Mouse (Mus musculus): ENCODE measurements around the gene Tmem232.
"Not testable (repeated sequence)": the region's sequence is repeated elsewhere in the genome, so short reads cannot be mapped to it uniquely, and the experiment has no call there.

The Tmem232 gene

GRCm38 (mm10) chr17:65540441-65541272 lies at the start of gene Tmem232:
TSS of gene Tmem232 (minus strand) at chr17:65540782.
- DNase-seq (ENCODE audit: low read depth) = peak; percentile 44

GRCm38 (mm10) chr17:65586892-65587291 lies 46.3 kb upstream of the Tmem232 start:
- no peak for DNase-seq (ENCODE audit: low read depth)

- DNase-seq (ENCODE audit: low read depth) = no peak
These were observed 40.9 kb upstream of the Tmem232 start for GRCm38 (mm10) chr17:65581440-65581839.

GRCm38 (mm10) chr17:65579766-65580165 lies 39.2 kb upstream of the Tmem232 start:
- no peak for DNase-seq (ENCODE audit: low read depth)

- peak; percentile 71 for DNase-seq (ENCODE audit: low read depth)
These were observed 34.8 kb upstream of the Tmem232 start for GRCm38 (mm10) chr17:65575339-65575738.

- no peak for DNase-seq (ENCODE audit: low read depth)
These were observed 34.3 kb upstream of the Tmem232 start for GRCm38 (mm10) chr17:65574850-65575249.

GRCm38 (mm10) chr17:65571866-65572265 lies 31.3 kb upstream of the Tmem232 start:
- no peak for DNase-seq (ENCODE audit: low read depth)

- no peak for DNase-seq (ENCODE audit: low read depth)
These were observed 30.9 kb upstream of the Tmem232 start for GRCm38 (mm10) chr17:65571466-65571865.

GRCm38 (mm10) chr17:65564189-65564588 lies 23.6 kb upstream of the Tmem232 start:
- peak; percentile 21 for DNase-seq (ENCODE audit: low read depth)

- no peak for DNase-seq (ENCODE audit: low read depth)
These were observed 22.8 kb upstream of the Tmem232 start for GRCm38 (mm10) chr17:65563345-65563744.

GRCm38 (mm10) chr17:65562761-65563160 lies 22.2 kb upstream of the Tmem232 start:
- peak; percentile 86 for DNase-seq (ENCODE audit: low read depth)

GRCm38 (mm10) chr17:65561361-65562015 lies 20.9 kb upstream of the Tmem232 start:
- peak; percentile 55 for DNase-seq (ENCODE audit: low read depth)

GRCm38 (mm10) chr17:65559273-65559672 lies 18.7 kb upstream of the Tmem232 start:
- peak; percentile 62 for DNase-seq (ENCODE audit: low read depth)

GRCm38 (mm10) chr17:65558788-65559187 lies 18.2 kb upstream of the Tmem232 start:
- no peak for DNase-seq (ENCODE audit: low read depth)

GRCm38 (mm10) chr17:65558217-65558616 lies 17.6 kb upstream of the Tmem232 start:
- DNase-seq (ENCODE audit: low read depth) = peak; percentile 80

GRCm38 (mm10) chr17:65557212-65557611 lies 16.6 kb upstream of the Tmem232 start:
- peak; percentile 64 for DNase-seq (ENCODE audit: low read depth)

GRCm38 (mm10) chr17:65556798-65557197 lies 16.2 kb upstream of the Tmem232 start:
- no peak for DNase-seq (ENCODE audit: low read depth)

- no peak for DNase-seq (ENCODE audit: low read depth)
These were observed 11.9 kb upstream of the Tmem232 start for GRCm38 (mm10) chr17:65552426-65552997.

GRCm38 (mm10) chr17:65550357-65550756 lies 9.8 kb upstream of the Tmem232 start:
- DNase-seq (ENCODE audit: low read depth) = peak; percentile 62

GRCm38 (mm10) chr17:65548698-65549365 lies 8.2 kb upstream of the Tmem232 start:
- DNase-seq (ENCODE audit: low read depth) = no peak

- not testable (repeated sequence) for DNase-seq (ENCODE audit: low read depth)
These were observed 5.6 kb upstream of the Tmem232 start for GRCm38 (mm10) chr17:65546221-65546620.

- DNase-seq (ENCODE audit: low read depth) = peak; percentile 52
These were observed 4.4 kb downstream of the Tmem232 start for GRCm38 (mm10) chr17:65536156-65536555.

Measured in 416B (cell line).